Mouse (Mus musculus) cortical plate, adult 2 months (tissue): ENCODE data around the gene Trim29. TPM values are rescaled to one million over a fixed set of nuclear protein-coding genes. Genes with fewer than 3 reads are reported as not detected.

ENCODE experiments used
- H3K27ac ChIP-seq: fragments of 200-500 bp; 2 replicates; pipeline ENCODE4 v1.5.1; 2012; ENCODE audit warnings: low read length, control low read depth, inconsistent platforms; ENCODE audit not compliant: insufficient read depth
- H3K4me1 ChIP-seq: fragments of 200-500 bp; 2 replicates; pipeline ENCODE4 v1.6.1; 2011; ENCODE audit warnings: low read length; ENCODE audit not compliant: control insufficient read depth, insufficient read depth
- H3K4me3 ChIP-seq: fragments of 200-500 bp; 2 replicates; pipeline ENCODE4 v1.5.1; 2011; ENCODE audit warnings: mild to moderate bottlenecking, low read length, control low read depth; ENCODE audit not compliant: insufficient read depth
- CTCF ChIP-seq: fragments of 200-500 bp; IDR thresholded peaks from 2 replicates; pipeline ENCODE4 v1.5.1; 2011; ENCODE audit warnings: mild to moderate bottlenecking, control low read depth, low read length; ENCODE audit not compliant: insufficient read depth; ENCODE audit errors: extremely low read depth
- POLR2A ChIP-seq: fragments of 200-500 bp; IDR thresholded peaks from 2 replicates; pipeline ENCODE4 v1.6.1; 2011; ENCODE audit warnings: mild to moderate bottlenecking, low read length, control low read depth; ENCODE audit not compliant: insufficient read depth; ENCODE audit errors: extremely low read depth
- polyA plus RNA-seq: library from polyadenylated mRNA; depleted of rRNA; stranded (reverse); fragments of >200 nt; gene quantifications from 2 replicates; pipeline ENCODE4 v1.2.3, GENCODE M21; 2012

Gene Trim29
- polyA plus RNA-seq, 1 experiment, result 0.17 TPM

DNA sequence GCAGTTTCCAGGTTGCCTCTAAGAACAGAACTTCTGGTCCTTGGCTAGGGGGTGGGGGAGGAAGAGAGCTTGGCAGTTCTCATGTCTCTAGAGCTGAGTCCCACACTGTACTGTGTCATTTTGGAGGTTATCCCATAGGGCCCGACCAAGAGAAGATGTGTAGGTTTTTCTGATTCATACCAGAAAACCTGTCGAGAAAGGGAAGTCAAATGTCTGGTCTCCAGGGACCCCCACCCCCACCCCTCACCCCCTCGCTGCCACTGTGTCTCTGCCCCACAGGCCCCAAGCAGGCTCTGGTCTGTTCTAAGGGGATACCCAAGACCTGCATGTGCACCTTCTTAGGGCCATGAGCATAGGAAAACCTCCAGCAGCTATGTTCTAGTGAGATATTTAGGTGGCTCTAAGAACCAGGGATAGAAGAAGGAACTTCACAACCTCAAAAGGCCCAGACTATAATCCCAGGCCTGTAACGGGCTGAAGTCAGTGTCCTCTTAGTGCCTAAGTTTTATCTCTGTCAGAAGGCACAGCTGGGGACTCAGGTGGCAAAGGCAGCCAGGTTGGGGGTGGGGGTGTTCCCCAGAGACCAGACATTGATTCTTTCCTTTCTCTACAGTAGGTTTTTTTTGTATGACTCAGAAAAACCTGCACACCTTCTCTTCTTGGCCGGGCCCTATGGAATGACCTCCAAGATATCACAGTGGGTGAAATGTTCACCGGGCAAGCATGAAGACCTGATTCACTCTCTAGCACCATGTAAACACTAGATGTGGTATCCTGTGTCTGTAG is 1.4 kb upstream of the Trim29 start:
- Histone ChIP-seq H3K27ac (no peak overlapping the region), H3K4me3 (no peak overlapping the region), H3K4me1 (no peaks in the 10 kb centered on the region)
- TF ChIP-seq CTCF, result no peak
- no peak for TF ChIP-seq POLR2A

- Histone ChIP-seq H3K4me3 (no peak overlapping the region), H3K27ac (no peak overlapping the region), H3K4me1 (no peaks in the 10 kb centered on the region)
- TF ChIP-seq CTCF (no peak), POLR2A (no peak)
Measured at GRCm38 (mm10) chr9:43312190-43312589, 1.5 kb downstream of the Trim29 start.

DNA sequence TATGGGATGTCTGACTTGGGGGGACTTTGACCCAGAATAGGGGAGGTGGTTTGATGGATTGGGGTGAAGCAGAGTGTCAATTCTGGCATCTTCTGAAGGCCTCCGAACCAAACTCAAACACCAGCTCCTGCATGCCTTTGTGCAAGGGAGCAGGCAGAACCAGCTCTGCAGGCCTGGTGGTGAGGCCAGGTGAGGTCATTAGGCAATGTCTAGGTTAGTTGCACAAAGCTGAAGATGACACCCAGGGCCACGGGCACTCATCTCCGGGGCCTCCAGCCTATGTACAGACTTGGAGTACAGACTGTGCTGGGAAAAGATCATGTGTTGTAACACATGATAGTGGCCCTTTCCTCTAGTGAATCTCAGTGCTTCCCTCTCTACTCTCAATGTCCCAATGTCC is 3.2 kb downstream of the Trim29 start:
- H3K4me3 ChIP-seq, result no peak overlapping the region
- TF ChIP-seq CTCF (no peak), POLR2A (no peak)
- no peak overlapping the region for H3K27ac ChIP-seq
- no peaks in the 10 kb centered on the region for H3K4me1 ChIP-seq

DNA sequence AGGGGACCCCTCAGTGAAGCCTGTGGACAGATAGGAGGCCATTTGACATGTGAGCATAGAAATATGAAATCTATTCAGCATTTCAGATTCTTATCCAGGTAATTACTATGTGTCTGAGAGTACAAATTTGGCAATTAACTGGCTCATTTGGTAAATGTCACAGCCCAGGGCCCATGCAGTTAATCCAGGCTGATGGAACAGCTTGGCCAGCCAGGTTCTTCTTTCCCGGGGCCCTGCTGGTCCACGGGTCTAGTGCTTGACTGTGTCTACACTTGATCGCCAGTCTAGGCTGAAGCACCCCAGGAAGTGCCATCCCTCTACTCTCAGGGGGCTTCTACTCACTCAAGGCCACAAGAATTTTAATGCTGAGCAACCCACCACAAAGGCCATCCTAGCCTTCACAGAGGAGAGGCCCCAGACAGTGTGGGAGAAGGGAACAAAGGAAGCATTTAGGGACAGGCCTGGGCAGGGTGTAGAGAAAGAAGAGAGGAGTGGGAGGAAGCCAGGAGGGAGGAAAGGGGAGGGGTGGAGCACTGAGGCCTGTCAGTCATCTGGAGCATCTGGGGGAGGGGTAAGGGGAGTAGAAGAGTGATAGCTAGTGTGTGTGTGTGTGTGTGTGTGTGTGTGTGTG is 4.8 kb downstream of the Trim29 start:
- Histone ChIP-seq H3K4me1 (no peaks in the 10 kb centered on the region), H3K4me3 (no peak overlapping the region), H3K27ac (no peak overlapping the region)
- TF ChIP-seq CTCF, result no peak
- TF ChIP-seq POLR2A, result no peak

DNA sequence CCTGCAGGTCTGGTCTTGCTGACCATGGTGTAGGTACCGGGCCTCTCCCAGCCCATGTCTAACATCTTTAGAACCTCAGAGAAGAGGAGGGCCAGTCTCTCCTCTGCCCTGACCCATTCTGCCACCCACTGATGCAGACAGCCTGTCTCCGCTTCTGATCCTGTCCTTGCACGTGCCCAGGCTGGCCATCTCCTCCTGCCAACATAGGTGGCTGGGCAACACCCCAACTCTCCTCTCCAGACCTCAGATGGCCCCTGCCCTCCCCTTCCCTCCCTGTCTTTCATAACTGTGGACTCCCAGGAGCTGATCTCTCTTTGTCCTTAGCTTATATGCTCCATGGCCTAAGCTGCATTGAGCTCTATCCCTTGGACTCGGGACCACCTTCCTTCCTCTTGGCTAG is 5.8 kb downstream of the Trim29 start:
- TF ChIP-seq POLR2A (no peak), CTCF (no peak)
- Histone ChIP-seq H3K4me1 (no peaks in the 10 kb centered on the region), H3K27ac (no peak overlapping the region), H3K4me3 (no peak overlapping the region)

GRCm38 (mm10) chr9:43318661-43319060 is 8.0 kb downstream of the Trim29 start:
- no peak for TF ChIP-seq CTCF
- no peak for TF ChIP-seq POLR2A
- no peaks in the 10 kb centered on the region for H3K4me1 ChIP-seq
- no peak overlapping the region for H3K4me3 ChIP-seq
- H3K27ac ChIP-seq, result no peak overlapping the region

- Histone ChIP-seq H3K4me1 (no peaks in the 10 kb centered on the region), H3K4me3 (no peak overlapping the region), H3K27ac (no peak overlapping the region)
- TF ChIP-seq CTCF (no peak), POLR2A (no peak)
Measured at GRCm38 (mm10) chr9:43321951-43322350, 11.3 kb downstream of the Trim29 start.

DNA sequence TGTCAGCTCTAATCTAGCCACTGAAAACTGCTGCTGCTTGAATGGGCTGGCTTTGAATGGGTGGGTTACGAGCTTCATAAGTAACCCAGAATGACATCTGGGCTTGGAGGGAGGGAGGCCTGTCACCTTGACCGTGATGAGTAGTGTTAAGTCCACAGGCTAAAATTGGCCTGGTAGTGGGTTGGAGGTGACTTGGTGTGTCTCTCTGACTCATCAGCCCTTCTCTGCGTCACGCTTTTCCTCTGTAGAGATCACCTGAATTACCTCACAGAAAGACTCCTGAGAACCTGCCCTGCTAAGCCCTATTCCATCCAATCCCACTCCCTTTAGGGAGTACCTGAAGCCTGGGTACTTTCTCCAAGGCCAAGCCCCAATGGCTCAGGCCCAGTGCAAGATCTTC is 12.0 kb downstream of the Trim29 start:
- Histone ChIP-seq H3K4me3 (no peak overlapping the region), H3K27ac (no peak overlapping the region), H3K4me1 (no peaks in the 10 kb centered on the region)
- TF ChIP-seq POLR2A (no peak), CTCF (no peak)

GRCm38 (mm10) chr9:43325486-43325885 is 14.8 kb downstream of the Trim29 start:
- no peak overlapping the region for H3K4me3 ChIP-seq

GRCm38 (mm10) chr9:43326015-43326631 is 15.5 kb downstream of the Trim29 start:
- no peak overlapping the region for H3K4me3 ChIP-seq
- H3K4me1 ChIP-seq, result no peaks in the 10 kb centered on the region
- TF ChIP-seq POLR2A (no peak), CTCF (no peak)
- H3K27ac ChIP-seq, result no peak overlapping the region

More at GRCm38 (mm10) chr9:43325486-43325885, 14.8 kb downstream of the Trim29 start:
- no peaks in the 10 kb centered on the region for H3K4me1 ChIP-seq
- no peak overlapping the region for H3K27ac ChIP-seq
- TF ChIP-seq CTCF (no peak), POLR2A (no peak)
